Mouse (Mus musculus) left cerebral cortex, postnatal 10 days (tissue): ENCODE measurements around the gene Olfr99. TPM values are rescaled to one million over a fixed set of nuclear protein-coding genes. Genes with fewer than 3 reads are reported as not detected.

Experiments used
- total RNA-seq, 2 experiments: library from RNA; stranded (reverse); gene quantifications; 2 replicates each; pipeline ENCODE4 v1.2.3; 2021

The Olfr99 gene
- total RNA-seq, 2 experiments from 2014 or later = not detected

Other genes starting within 250 kb of the Olfr99 start
- 100 to 1,000 TPM; 579 to 604 TPM for gene Gabbr1, start 237.5 kb downstream of the Olfr99 start, total RNA-seq
- gene Olfr90, start 195.0 kb downstream of the Olfr99 start, total RNA-seq = not detected
- gene Olfr91, start 185.2 kb downstream of the Olfr99 start, total RNA-seq = not detected
- not detected for gene Olfr92, start 163.4 kb downstream of the Olfr99 start, total RNA-seq
- gene Olfr93, start 122.0 kb downstream of the Olfr99 start, total RNA-seq = not detected
- not detected for gene Ubd, start 89.6 kb downstream of the Olfr99 start, total RNA-seq
- gene Olfr94, start 82.5 kb downstream of the Olfr99 start, total RNA-seq = not detected
- gene Olfr95, start 70.3 kb downstream of the Olfr99 start, total RNA-seq = not detected
- not detected for gene Olfr96, start 63.3 kb downstream of the Olfr99 start, total RNA-seq
- not detected for gene Olfr97, start 46.1 kb downstream of the Olfr99 start, total RNA-seq
- not detected for gene Olfr98, start 19.7 kb downstream of the Olfr99 start, total RNA-seq
- 1 to 10 TPM; 2.7 to 3.1 TPM for gene H2-M3, start 13.2 kb downstream of the Olfr99 start, total RNA-seq
- gene Olfr101, start 20.9 kb upstream of the Olfr99 start, total RNA-seq = not detected
- gene Olfr102, start 33.6 kb upstream of the Olfr99 start, total RNA-seq = not detected
- not detected for gene Olfr103, start 56.2 kb upstream of the Olfr99 start, total RNA-seq
- not detected for gene Olfr104-ps, start 76.1 kb upstream of the Olfr99 start, total RNA-seq
- gene Olfr105-ps, start 95.6 kb upstream of the Olfr99 start, total RNA-seq = not detected
- not detected for gene Olfr106-ps, start 106.9 kb upstream of the Olfr99 start, total RNA-seq
- gene Olfr107, start 115.8 kb upstream of the Olfr99 start, total RNA-seq = under 1 TPM in 1 of 2 experiments, not detected in 1; 0.11 TPM
- not detected for gene Olfr108, start 162.0 kb upstream of the Olfr99 start, total RNA-seq
- gene Olfr109, start 175.5 kb upstream of the Olfr99 start, total RNA-seq = not detected
- gene H2-M2, start 200.1 kb upstream of the Olfr99 start, total RNA-seq = not detected
- not detected for gene Olfr110, start 209.0 kb upstream of the Olfr99 start, total RNA-seq
- not detected for gene Olfr111, start 224.6 kb upstream of the Olfr99 start, total RNA-seq